21 mouse cellular contexts compared by ENCODE assay signal in genomic region chr17:5360759-5361158, GRCm38 (mm10). TPM values are rescaled to one million over a fixed set of nuclear protein-coding genes. Genes with fewer than 3 reads are reported as not detected.
DNase-seq lines count a peak whose midpoint lies in the region; ATAC-seq and TF ChIP-seq lines count a peak whose summit lies in the region.
"Had no signal": no experiment of that assay in that cellular context is flagged by ENCODE, and none has a peak within 500 bp of the region (broad histone marks: within the 10 kb centered on the region; RNA-seq: fewer than 3 reads in every experiment).

No protein-coding gene starts in this region.

- ATAC-seq in kidney, postnatal 0 days (replicated peaks; ENCODE audit: low FRiP score, low read depth), result peak; percentile 40; the same call in 1 of the 2 replicates
- ATAC-seq in forebrain, embryonic 16.5 days, result no peak
- no peak for ATAC-seq in monocyte, adult 5-6 weeks (replicated peaks; ENCODE audit: insufficient number of reproducible peaks, low FRiP score, low TSS enrichment, poor library complexity, severe bottlenecking)
- ATAC-seq: CD4-positive, CD25-positive, alpha-beta regulatory T cell, adult 4 months; forebrain, embryonic 13.5 days; midbrain, embryonic 16.5 days had no signal

- no peaks in the 10 kb centered on the region for H3K36me3 ChIP-seq in kidney, postnatal 0 days (ENCODE audit: insufficient read depth, low read length)
- no peaks in the 10 kb centered on the region for H3K36me3 ChIP-seq in forebrain, embryonic 16.5 days (ENCODE audit: control insufficient read depth, insufficient read depth)
- H3K36me3 ChIP-seq: embryonic facial prominence, embryonic 10.5 days; G1E; hindbrain, embryonic 10.5 days had no signal

- no peaks in the 10 kb centered on the region for H3K9me3 ChIP-seq in kidney, postnatal 0 days (replicated peaks; ENCODE audit: low read length)
- no peaks in the 10 kb centered on the region for H3K9me3 ChIP-seq in forebrain, embryonic 16.5 days (ENCODE audit: control insufficient read depth, low read length)
- H3K9me3 ChIP-seq: embryonic facial prominence, embryonic 10.5 days; forebrain, embryonic 13.5 days; G1E; hindbrain, embryonic 10.5 days had no signal

- no peak for TF ChIP-seq CTCF in kidney, postnatal 0 days (IDR thresholded peaks at IDR 0.05; ENCODE audit: low read depth)

- DNase-seq in heart, postnatal 4 days, result peak; percentile 27
- DNase-seq in heart, adult 8-10 months (ENCODE audit: low spot score), result no peak
- peak; percentile 65 for DNase-seq in testis, postnatal 10 days (ENCODE audit: low spot score)
- DNase-seq in testis, postnatal 14 days (ENCODE audit: low spot score), result no peak
- DNase-seq in kidney, postnatal 0 days (ENCODE audit: low spot score), result peak; percentile 27
- DNase-seq in thymus, adult 18-20 months, result no peak
- DNase-seq: cerebellum, postnatal 25 days; right cerebral cortex, postnatal 25 days; thymus, postnatal 4 days had no signal

- H3K4me3 ChIP-seq in kidney, postnatal 0 days (replicated peaks; ENCODE audit: low read depth, low read length), result no peak overlapping the region
- H3K4me3 ChIP-seq in forebrain, embryonic 16.5 days (replicated peaks; ENCODE audit: low read length), result no peak overlapping the region
- H3K4me3 ChIP-seq: embryonic facial prominence, embryonic 10.5 days; forebrain, embryonic 13.5 days; hindbrain, embryonic 10.5 days had no signal

- H3K27me3 ChIP-seq in kidney, postnatal 0 days (ENCODE audit: insufficient read depth, low read length), result no peaks in the 10 kb centered on the region
- no peaks in the 10 kb centered on the region for H3K27me3 ChIP-seq in forebrain, embryonic 16.5 days (replicated peaks; ENCODE audit: control insufficient read depth, insufficient read depth, low read length)
- H3K27me3 ChIP-seq: forebrain, embryonic 13.5 days had no signal

- H3K4me1 ChIP-seq in kidney, postnatal 0 days (replicated peaks; ENCODE audit: insufficient read depth, low read length), result no peaks in the 10 kb centered on the region
- H3K4me1 ChIP-seq in forebrain, embryonic 16.5 days (replicated peaks; ENCODE audit: control insufficient read depth, insufficient read depth, low read length), result no peaks in the 10 kb centered on the region
- H3K4me1 ChIP-seq: forebrain, embryonic 13.5 days had no signal

- no peak overlapping the region for H3K9ac ChIP-seq in kidney, postnatal 0 days (ENCODE audit: low read depth, low read length)
- H3K9ac ChIP-seq in forebrain, embryonic 16.5 days (replicated peaks; ENCODE audit: low read depth, low read length), result no peak overlapping the region
- H3K9ac ChIP-seq: forebrain, embryonic 13.5 days had no signal

- H3K27ac ChIP-seq in kidney, postnatal 0 days, result no peak overlapping the region
- H3K27ac ChIP-seq in forebrain, embryonic 16.5 days (ENCODE audit: low read length), result no peak overlapping the region
- H3K27ac ChIP-seq: embryonic facial prominence, embryonic 10.5 days; forebrain, embryonic 13.5 days; hindbrain, embryonic 10.5 days had no signal

- WGBS in kidney, postnatal 0 days, result 83% methylated on average over 2 of the region's 2 CpGs
- 72% methylated on average over 2 of the region's 2 CpGs for WGBS in forebrain, embryonic 16.5 days

- no peak overlapping the region for H3K4me2 ChIP-seq in kidney, postnatal 0 days (ENCODE audit: low read length)
- no peak overlapping the region for H3K4me2 ChIP-seq in forebrain, embryonic 16.5 days (ENCODE audit: low read length)
- H3K4me2 ChIP-seq: forebrain, embryonic 13.5 days had no signal

RNA-seq across cellular contexts. Expression of gene Ldhal6b, which starts 57.8 kb away (rescaled TPM):
- total RNA-seq in heart, postnatal 4 days (2021), result 1 to 10 TPM; 1.0 to 1.3 TPM
- under 1 TPM; 0.19 to 0.41 (median 0.36) TPM for total RNA-seq in heart, adult 8-10 months (2022)
- polyA plus RNA-seq in kidney, postnatal 0 days (2015; fragmentation: Nextera tagmentation; extraction: Ambion mirVana), result not detected in 2 replicates
- polyA plus RNA-seq in forebrain, embryonic 16.5 days (2015; fragmentation: Nextera tagmentation; extraction: Ambion mirVana), result not detected in 2 replicates
- 0.49 to 0.57 TPM in 2 of 3 replicates, not detected in the other for total RNA-seq in monocyte, adult 5-6 weeks (2017)
- polyA plus RNA-seq: CD4-positive, CD25-positive, alpha-beta regulatory T cell, adult 4 months; embryonic facial prominence, embryonic 10.5 days; forebrain, embryonic 13.5 days; heart, embryonic 14.5 days; liver, embryonic 16.5 days; neural tube, embryonic 11.5 days; stomach, embryonic 16.5 days had no signal

Comparison
In these comparisons a context has a peak if more than half of its experiments do, and no peak if none do; other contexts are left out.
1. DNase-seq: peak in heart, postnatal 4 days (single experiment), testis, postnatal 10 days (single experiment) and kidney, postnatal 0 days (single experiment); none in heart, adult 8-10 months (single experiment), testis, postnatal 14 days (single experiment) and thymus, adult 18-20 months (0 of 2).